8 mouse cellular contexts compared by ENCODE assay signal in the genomic region with DNA sequence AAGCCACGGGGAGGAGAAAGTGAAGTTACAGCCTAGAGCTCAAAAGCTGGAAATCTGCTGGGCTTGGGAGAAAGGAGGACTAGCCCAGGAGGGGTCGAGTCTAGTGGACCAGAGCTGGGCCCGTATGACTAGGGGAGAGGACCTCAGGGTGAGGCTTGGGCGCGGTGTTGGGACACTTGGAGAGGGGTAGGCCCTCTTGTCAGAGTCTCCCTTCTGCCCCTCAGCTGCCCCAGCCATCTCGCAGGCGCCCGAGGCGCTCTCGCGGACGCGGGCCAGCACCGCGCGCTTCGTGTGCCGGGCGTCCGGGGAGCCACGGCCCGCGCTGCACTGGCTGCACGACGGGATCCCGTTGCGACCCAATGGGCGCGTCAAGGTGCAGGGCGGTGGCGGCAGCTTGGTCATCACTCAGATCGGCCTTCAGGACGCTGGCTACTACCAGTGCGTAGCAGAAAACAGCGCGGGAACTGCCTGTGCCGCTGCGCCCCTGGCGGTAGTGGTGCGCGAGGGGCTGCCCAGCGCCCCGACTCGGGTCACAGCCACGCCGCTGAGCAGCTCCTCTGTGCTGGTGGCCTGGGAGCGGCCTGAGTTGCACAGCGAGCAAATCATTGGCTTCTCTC. TPM values are rescaled to one million over a fixed set of nuclear protein-coding genes. Genes with fewer than 3 reads are reported as not detected.
A peak's percentile ranks its signal among the peaks of the same experiment; 100 is the strongest.
DNase-seq lines count a peak whose midpoint lies in the region; ATAC-seq lines count a peak whose summit lies in the region.

No protein-coding gene starts in this region.

- H3K4me2 ChIP-seq in limb, embryonic 11.5 days (ENCODE audit: low read depth, severe bottlenecking), result peak overlapping the region; percentile 95
- peak overlapping the region; percentile 82 for H3K4me2 ChIP-seq in midbrain, embryonic 11.5 days

- H3K27me3 ChIP-seq in limb, embryonic 11.5 days (ENCODE audit: control insufficient read depth, insufficient read depth, low read length), result no peaks in the 10 kb centered on the region
- H3K27me3 ChIP-seq in midbrain, embryonic 11.5 days (ENCODE audit: control insufficient read depth, insufficient read depth, low read length), result peaks cover 11% of the 10 kb centered on the region

- intact Hi-C loops in heart, postnatal 14 days (cut with DNase I), result loop anchor here (5.0 kb wide), 2 partner anchors 41 to 111 kb away; no protein-coding TSS in a partner anchor

- 2% methylated on average over 48 of the region's 48 CpGs for WGBS in limb, embryonic 11.5 days
- WGBS in midbrain, embryonic 11.5 days, result 2% methylated on average over 48 of the region's 48 CpGs

- H3K27ac ChIP-seq in limb, embryonic 11.5 days (replicated peaks; ENCODE audit: low read depth, low read length), result no peak overlapping the region
- H3K27ac ChIP-seq in midbrain, embryonic 11.5 days (ENCODE audit: low read depth, low read length), result no peak overlapping the region

- peak overlapping the region; percentile 40 for H3K4me3 ChIP-seq in limb, embryonic 11.5 days (ENCODE audit: low read depth, low read length)
- peak overlapping the region; percentile 34 for H3K4me3 ChIP-seq in midbrain, embryonic 11.5 days (ENCODE audit: low read depth, low read length)

- peak overlapping the region; percentile 71 for H3K9ac ChIP-seq in limb, embryonic 11.5 days (ENCODE audit: low read length)
- H3K9ac ChIP-seq in midbrain, embryonic 11.5 days (ENCODE audit: low read length), result peak overlapping the region; percentile 75

- H3K36me3 ChIP-seq in limb, embryonic 11.5 days (ENCODE audit: control insufficient read depth, insufficient read depth, low read length), result no peaks in the 10 kb centered on the region; the same call in 1 of the 2 replicates
- H3K36me3 ChIP-seq in midbrain, embryonic 11.5 days (ENCODE audit: control insufficient read depth, insufficient read depth, low read length), result peaks cover 2% of the 10 kb centered on the region

- peak; percentile 47 for DNase-seq in urinary bladder, postnatal 14 days (ENCODE audit: low spot score)
- no peak for DNase-seq in urinary bladder, adult 18-20 months (ENCODE audit: low spot score in 2 of 2)
- DNase-seq in embryo, embryonic 10 days (ENCODE audit: low spot score), result peak; percentile 94
- peak; percentile 60 to 71 for DNase-seq in heart, postnatal 14 days
- DNase-seq in limb, embryonic 11.5 days (ENCODE audit: low spot score), result peak; percentile 89
- peak; percentile 97 for DNase-seq in midbrain, embryonic 11.5 days (ENCODE audit: low spot score, missing footprints)
- peak; percentile 27 to 38 for DNase-seq in thymus, postnatal 36 days
- no peak for DNase-seq in left cerebral cortex, adult 9 months (ENCODE audit: low spot score in 2 of 2)

- H3K4me1 ChIP-seq in limb, embryonic 11.5 days (ENCODE audit: control insufficient read depth, insufficient read depth, low read length), result peaks cover 12% of the 10 kb centered on the region; the same call in 1 of the 2 replicates
- H3K4me1 ChIP-seq in midbrain, embryonic 11.5 days (ENCODE audit: control insufficient read depth, insufficient read depth, low read length), result peaks cover 17% of the 10 kb centered on the region

- no peak for ATAC-seq in limb, embryonic 11.5 days (ENCODE audit: insufficient number of reproducible peaks, low FRiP score, low TSS enrichment, low read depth)
- peak; percentile 79 for ATAC-seq in midbrain, embryonic 11.5 days (ENCODE audit: low FRiP score)

- no peaks in the 10 kb centered on the region for H3K9me3 ChIP-seq in limb, embryonic 11.5 days (ENCODE audit: control insufficient read depth, low read length)
- no peaks in the 10 kb centered on the region for H3K9me3 ChIP-seq in midbrain, embryonic 11.5 days (ENCODE audit: control insufficient read depth, low read length)

RNA-seq across cellular contexts. Expression of a gene that starts 17.3 kb away (rescaled TPM):
- under 1 TPM; 0.22 to 0.24 TPM for total RNA-seq in heart, postnatal 14 days (2021)
- polyA plus RNA-seq in limb, embryonic 11.5 days (2014; fragmentation: Nextera tagmentation; extraction: Ambion mirVana), result 44.5 and 46.2 TPM in 2 replicates
- polyA plus RNA-seq in midbrain, embryonic 11.5 days (2014; fragmentation: Nextera tagmentation; extraction: Ambion mirVana), result 115 and 145 TPM in 2 replicates

RNA-seq across cellular contexts. Expression of a gene that starts 22.4 kb away (rescaled TPM):
- 10 to 100 TPM in 1 of 2 experiments, 1 to 10 TPM in 1; 8.6 to 10.5 TPM for total RNA-seq in heart, postnatal 14 days (2021)
- polyA plus RNA-seq in limb, embryonic 11.5 days (2014; fragmentation: Nextera tagmentation; extraction: Ambion mirVana), result 13.5 and 15.0 TPM in 2 replicates
- polyA plus RNA-seq in midbrain, embryonic 11.5 days (2014; fragmentation: Nextera tagmentation; extraction: Ambion mirVana), result 13.0 and 13.3 TPM in 2 replicates

Comparison
In these comparisons a context has a peak if more than half of its experiments do, and no peak if none do; other contexts are left out.
1. DNase-seq: peak in urinary bladder, postnatal 14 days (single experiment), embryo, embryonic 10 days (single experiment), heart, postnatal 14 days (2 of 2), limb, embryonic 11.5 days (single experiment), midbrain, embryonic 11.5 days (single experiment) and thymus, postnatal 36 days (2 of 2); none in urinary bladder, adult 18-20 months (0 of 2) and left cerebral cortex, adult 9 months (0 of 2).